8 mouse cellular contexts compared by ENCODE assay signal in the genomic region with DNA sequence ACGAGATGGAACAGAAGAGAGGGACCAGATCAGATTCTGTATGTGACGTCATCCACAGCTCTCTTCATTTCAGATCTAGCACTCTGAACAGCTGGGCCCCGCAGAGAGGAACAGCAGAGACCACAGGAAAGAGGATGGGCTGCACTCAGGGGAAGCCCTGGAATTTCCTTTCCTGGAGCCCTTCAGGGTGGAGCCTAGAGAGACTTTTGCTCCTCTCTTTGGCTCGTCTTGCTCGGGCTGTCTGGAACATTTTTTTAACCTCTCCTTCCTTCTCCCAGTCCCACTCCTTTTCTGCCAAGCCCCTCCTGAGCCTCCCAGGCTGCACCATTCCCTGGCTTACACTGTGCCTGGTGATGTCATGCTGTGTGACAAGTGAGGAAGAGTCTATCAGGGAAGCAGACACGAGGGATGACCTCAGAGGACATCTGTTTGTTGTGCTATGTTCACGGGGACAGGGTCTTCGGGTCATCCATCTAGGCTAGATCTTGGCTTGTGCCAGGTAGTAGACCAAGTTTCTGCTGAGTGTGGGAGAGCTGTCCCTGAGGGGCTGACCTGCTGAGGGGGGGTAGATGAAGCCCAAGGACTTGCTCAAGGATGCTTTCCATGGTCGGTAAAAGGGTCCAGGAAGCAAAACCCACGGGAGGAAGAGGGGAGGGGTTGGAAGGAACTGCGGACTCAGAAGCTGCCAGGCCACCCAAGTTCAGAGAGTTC.
A peak's percentile ranks its signal among the peaks of the same experiment; 100 is the strongest.
DNase-seq lines count a peak whose midpoint lies in the region; ATAC-seq and TF ChIP-seq lines count a peak whose summit lies in the region.

No protein-coding gene starts in this region.

- no peaks in the 10 kb centered on the region for H3K36me3 ChIP-seq in C2C12 (ENCODE audit: control insufficient read depth, insufficient read depth)
- no peaks in the 10 kb centered on the region for H3K36me3 ChIP-seq in kidney, embryonic 16.5 days (ENCODE audit: insufficient read depth, low read length)
- no peaks in the 10 kb centered on the region for H3K36me3 ChIP-seq in neural tube, embryonic 14.5 days (ENCODE audit: control insufficient read depth, insufficient read depth, low read length)
- no peaks in the 10 kb centered on the region for H3K36me3 ChIP-seq in midbrain, embryonic 14.5 days (ENCODE audit: control insufficient read depth, insufficient read depth, low read length)

- peak overlapping the region; percentile 47 for H3ac ChIP-seq in C2C12 (ENCODE audit: control insufficient read depth, insufficient read length, low read depth)

- peak overlapping the region; percentile 24; the same call in 1 of the 2 replicates for H3K4me2 ChIP-seq in kidney, embryonic 16.5 days (replicated peaks; ENCODE audit: low read depth, low read length)
- no peak overlapping the region for H3K4me2 ChIP-seq in neural tube, embryonic 14.5 days (ENCODE audit: low read depth, low read length)
- H3K4me2 ChIP-seq in midbrain, embryonic 14.5 days (ENCODE audit: low read length) = no peak overlapping the region

- H3K27me3 ChIP-seq in C2C12 (ENCODE audit: control insufficient read depth, insufficient read depth, insufficient read length) = no peaks in the 10 kb centered on the region
- H3K27me3 ChIP-seq in kidney, embryonic 16.5 days (ENCODE audit: insufficient read depth, low read length) = no peaks in the 10 kb centered on the region
- H3K27me3 ChIP-seq in neural tube, embryonic 14.5 days (ENCODE audit: control insufficient read depth, insufficient read depth, low read length) = no peaks in the 10 kb centered on the region
- H3K27me3 ChIP-seq in midbrain, embryonic 14.5 days (ENCODE audit: control insufficient read depth, insufficient read depth, low read length) = no peaks in the 10 kb centered on the region

- TF ChIP-seq CTCF in C2C12 (IDR thresholded peaks at IDR 0.05; ENCODE audit: control insufficient read depth, insufficient read depth, insufficient read length) = no peak

- H3K4me1 ChIP-seq in kidney, embryonic 16.5 days (ENCODE audit: insufficient read depth, low read length) = peaks cover 21% of the 10 kb centered on the region
- no peaks in the 10 kb centered on the region for H3K4me1 ChIP-seq in neural tube, embryonic 14.5 days (ENCODE audit: control insufficient read depth, insufficient read depth, low read length)
- H3K4me1 ChIP-seq in midbrain, embryonic 14.5 days (ENCODE audit: control insufficient read depth, insufficient read depth, low read length) = no peaks in the 10 kb centered on the region

- peak; percentile 87 for ATAC-seq in kidney, embryonic 16.5 days (ENCODE audit: low FRiP score, low TSS enrichment)
- peak; percentile 26; the same call in 1 of the 2 replicates for ATAC-seq in neural tube, embryonic 14.5 days (ENCODE audit: low read depth)
- ATAC-seq in midbrain, embryonic 14.5 days (ENCODE audit: low FRiP score, low TSS enrichment) = no peak

- no peaks in the 10 kb centered on the region for H3K79me2 ChIP-seq in C2C12 (ENCODE audit: control insufficient read depth, insufficient read depth)

- H3K4me3 ChIP-seq in C2C12 (ENCODE audit: insufficient read depth, poor library complexity, severe bottlenecking) = no peak overlapping the region
- H3K4me3 ChIP-seq in kidney, embryonic 16.5 days (ENCODE audit: low read length) = no peak overlapping the region
- no peak overlapping the region for H3K4me3 ChIP-seq in neural tube, embryonic 14.5 days (ENCODE audit: low read depth, low read length)
- H3K4me3 ChIP-seq in midbrain, embryonic 14.5 days (replicated peaks; ENCODE audit: low read depth, low read length) = no peak overlapping the region

- peak; percentile 10 to 20 for DNase-seq in adrenal gland, postnatal 36 days
- no peak for DNase-seq in adrenal gland, postnatal 25 days
- DNase-seq in heart, adult 9 months (ENCODE audit: low spot score in 2 of 2) = peak; percentile 71 to 73
- DNase-seq in right cerebral cortex, adult 2 months (ENCODE audit: low spot score in 2 of 2) = no peak
- no peak for DNase-seq in midbrain, embryonic 14.5 days

- 11% methylated on average over 11 of the region's 11 CpGs for WGBS in kidney, embryonic 16.5 days
- WGBS in neural tube, embryonic 14.5 days = 58% methylated on average over 11 of the region's 11 CpGs
- WGBS in midbrain, embryonic 14.5 days = 64% methylated on average over 11 of the region's 11 CpGs

- peak overlapping the region; percentile 65 for H3K27ac ChIP-seq in kidney, embryonic 16.5 days (ENCODE audit: low read length)
- H3K27ac ChIP-seq in neural tube, embryonic 14.5 days (ENCODE audit: low read depth, low read length) = 0 out of 2 replicates have a peak overlapping the region, but pooled peaks have one; percentile 12
- no peak overlapping the region for H3K27ac ChIP-seq in midbrain, embryonic 14.5 days (replicated peaks; ENCODE audit: low read depth, low read length)

- H3K9ac ChIP-seq in kidney, embryonic 16.5 days (replicated peaks; ENCODE audit: low read length) = no peak overlapping the region
- no peak overlapping the region for H3K9ac ChIP-seq in neural tube, embryonic 14.5 days (replicated peaks; ENCODE audit: low read depth, low read length)
- H3K9ac ChIP-seq in midbrain, embryonic 14.5 days (replicated peaks; ENCODE audit: low read length) = no peak overlapping the region

- no peaks in the 10 kb centered on the region for H3K79me3 ChIP-seq in C2C12 (ENCODE audit: low read depth)

- H3K9me3 ChIP-seq in kidney, embryonic 16.5 days (ENCODE audit: low read length) = no peaks in the 10 kb centered on the region
- no peaks in the 10 kb centered on the region for H3K9me3 ChIP-seq in neural tube, embryonic 14.5 days (ENCODE audit: control insufficient read depth, low read length)
- no peaks in the 10 kb centered on the region for H3K9me3 ChIP-seq in midbrain, embryonic 14.5 days (ENCODE audit: control insufficient read depth, low read length)

TF ChIP-seq in C2C12, 6 proteins besides CTCF, POLR2A, EP300 and RAD21:
- peak; percentile 66 for TF ChIP-seq MYOD1 (IDR thresholded peaks at IDR 0.05; ENCODE audit: control insufficient read depth, insufficient read length, low read depth)
- TF ChIP-seq USF1 (IDR thresholded peaks at IDR 0.05; ENCODE audit: low read depth) = no peak

Comparison
In these comparisons a context has a peak if more than half of its experiments do, and no peak if none do; other contexts are left out.
1. DNase-seq: peak in adrenal gland, postnatal 36 days (2 of 2) and heart, adult 9 months (2 of 2); none in adrenal gland, postnatal 25 days (single experiment), right cerebral cortex, adult 2 months (0 of 2) and midbrain, embryonic 14.5 days (single experiment).